15 mouse cellular contexts compared by ENCODE assay signal in genomic region chr2:3128910-3129309, GRCm38 (mm10). TPM values are rescaled to one million over a fixed set of nuclear protein-coding genes. Genes with fewer than 3 reads are reported as not detected.
A peak's percentile ranks its signal among the peaks of the same experiment; 100 is the strongest.
DNase-seq lines count a peak whose midpoint lies in the region; ATAC-seq lines count a peak whose summit lies in the region.
"Had no signal": no experiment of that assay in that cellular context is flagged by ENCODE, and none has a peak within 500 bp of the region (broad histone marks: within the 10 kb centered on the region; RNA-seq: fewer than 3 reads in every experiment).

No protein-coding gene starts in this region.

- DNase-seq in heart, embryonic 10.5 days (ENCODE audit: low spot score), result no peak
- DNase-seq in kidney, adult 18-20 months, result peak; percentile 56
- no peak for DNase-seq in limb, embryonic 10.5 days (ENCODE audit: low spot score)
- DNase-seq in right cerebral cortex, postnatal 36 days (ENCODE audit: low spot score in 2 of 2), result no peak
- no peak for DNase-seq in right cerebral cortex, adult 2 months (ENCODE audit: low spot score in 2 of 2)
- DNase-seq: cerebellum, adult 11 months; thymus, postnatal 4 days had no signal

- WGBS in heart, embryonic 11.5 days (ENCODE audit: insufficient replicate concordance), result 59% methylated on average over 2 of the region's 2 CpGs
- 62% methylated on average over 2 of the region's 2 CpGs for WGBS in heart, embryonic 10.5 days
- WGBS in limb, embryonic 10.5 days, result 38% methylated on average over 2 of the region's 2 CpGs

- H3K27ac ChIP-seq in heart, embryonic 11.5 days (ENCODE audit: low read depth, low read length), result no peak overlapping the region
- H3K27ac ChIP-seq in heart, embryonic 10.5 days, result no peak overlapping the region
- peak overlapping the region; percentile 51 for H3K27ac ChIP-seq in brown adipose tissue, adult 24 weeks (replicated peaks; ENCODE audit: low read depth, low read length)
- H3K27ac ChIP-seq in limb, embryonic 10.5 days, result peak overlapping the region; percentile 61
- H3K27ac ChIP-seq: embryonic facial prominence, embryonic 12.5 days; forebrain, embryonic 15.5 days; hindbrain, postnatal 0 days; macrophage had no signal

- H3K4me1 ChIP-seq in heart, embryonic 11.5 days (ENCODE audit: control insufficient read depth, insufficient read depth, low read length), result peaks cover 10% of the 10 kb centered on the region
- peaks cover 24% of the 10 kb centered on the region for H3K4me1 ChIP-seq in heart, embryonic 10.5 days
- peaks cover 14% of the 10 kb centered on the region for H3K4me1 ChIP-seq in brown adipose tissue, adult 24 weeks (ENCODE audit: control insufficient read depth, insufficient read depth, insufficient read length, low read length)
- H3K4me1 ChIP-seq in limb, embryonic 10.5 days, result peaks cover 14% of the 10 kb centered on the region
- H3K4me1 ChIP-seq: embryonic facial prominence, embryonic 12.5 days had no signal

- H3K9me3 ChIP-seq in heart, embryonic 11.5 days (replicated peaks; ENCODE audit: control insufficient read depth, low read length), result no peaks in the 10 kb centered on the region
- no peaks in the 10 kb centered on the region for H3K9me3 ChIP-seq in heart, embryonic 10.5 days
- no peaks in the 10 kb centered on the region for H3K9me3 ChIP-seq in limb, embryonic 10.5 days (replicated peaks)
- H3K9me3 ChIP-seq: embryonic facial prominence, embryonic 12.5 days; forebrain, embryonic 15.5 days; G1E had no signal

- no peak overlapping the region for H3K4me2 ChIP-seq in heart, embryonic 11.5 days
- H3K4me2 ChIP-seq: embryonic facial prominence, embryonic 12.5 days; forebrain, embryonic 15.5 days had no signal

- H3K36me3 ChIP-seq in heart, embryonic 11.5 days (ENCODE audit: control insufficient read depth, insufficient read depth, low read length), result no peaks in the 10 kb centered on the region
- H3K36me3 ChIP-seq in heart, embryonic 10.5 days, result no peaks in the 10 kb centered on the region
- H3K36me3 ChIP-seq in limb, embryonic 10.5 days, result no peaks in the 10 kb centered on the region
- H3K36me3 ChIP-seq: embryonic facial prominence, embryonic 12.5 days; forebrain, embryonic 15.5 days; G1E had no signal

- peak; percentile 46; the same call in 1 of the 2 replicates for ATAC-seq in heart, embryonic 11.5 days (replicated peaks; ENCODE audit: insufficient number of reproducible peaks, low FRiP score, low TSS enrichment)
- ATAC-seq: activated CD4-positive, CD25-positive, alpha-beta regulatory T cell, adult 4 months; forebrain, embryonic 15.5 days; hindbrain, postnatal 0 days had no signal

- no peak overlapping the region for H3K4me3 ChIP-seq in heart, embryonic 11.5 days (ENCODE audit: low read depth, low read length)
- H3K4me3 ChIP-seq in heart, embryonic 10.5 days, result no peak overlapping the region
- no peak overlapping the region for H3K4me3 ChIP-seq in brown adipose tissue, adult 24 weeks (ENCODE audit: insufficient read depth, low read depth, low read length)
- no peak overlapping the region for H3K4me3 ChIP-seq in limb, embryonic 10.5 days
- H3K4me3 ChIP-seq: embryonic facial prominence, embryonic 12.5 days; forebrain, embryonic 15.5 days had no signal

- H3K9ac ChIP-seq in heart, embryonic 11.5 days (ENCODE audit: low read depth, low read length), result no peak overlapping the region
- H3K9ac ChIP-seq: embryonic facial prominence, embryonic 12.5 days; forebrain, embryonic 15.5 days had no signal

- H3K27me3 ChIP-seq in heart, embryonic 11.5 days (ENCODE audit: control insufficient read depth, insufficient read depth, low read length), result no peaks in the 10 kb centered on the region
- H3K27me3 ChIP-seq in heart, embryonic 10.5 days (ENCODE audit: insufficient read depth, poor library complexity, severe bottlenecking), result no peaks in the 10 kb centered on the region
- no peaks in the 10 kb centered on the region for H3K27me3 ChIP-seq in limb, embryonic 10.5 days (ENCODE audit: low read depth, poor library complexity, severe bottlenecking)
- H3K27me3 ChIP-seq: embryonic facial prominence, embryonic 12.5 days; forebrain, embryonic 15.5 days had no signal

RNA-seq across cellular contexts. Expression of gene Fam171a1, which starts 14.9 kb away (rescaled TPM):
- polyA plus RNA-seq in heart, embryonic 11.5 days (2014; fragmentation: Nextera tagmentation; extraction: Ambion mirVana), result 27.4 and 35.1 TPM in 2 replicates
- polyA plus RNA-seq in heart, embryonic 10.5 days (2016; fragmentation: Nextera tagmentation; extraction: Ambion mirVana), result 34.0 and 35.3 TPM in 2 replicates
- 5.2 and 10.0 TPM in 2 replicates for polyA plus RNA-seq in brown adipose tissue, adult 24 weeks (2012; ENCODE audit: insufficient read depth, insufficient read length, missing spikeins)
- polyA plus RNA-seq in limb, embryonic 10.5 days (2016; fragmentation: Nextera tagmentation; extraction: Ambion mirVana), result 35.8 and 40.7 TPM in 2 replicates
- polyA plus RNA-seq: activated CD4-positive, CD25-positive, alpha-beta regulatory T cell, adult 4 months; G1E had no signal

Comparison
In these comparisons a context has a peak if more than half of its experiments do, and no peak if none do; other contexts are left out.
1. H3K27ac ChIP-seq: peak in brown adipose tissue, adult 24 weeks (single experiment) and limb, embryonic 10.5 days (single experiment); none in heart, embryonic 11.5 days (single experiment) and heart, embryonic 10.5 days (single experiment).